Comparison of ENCODE assay signal across 8 mouse cellular contexts in the genomic region with DNA sequence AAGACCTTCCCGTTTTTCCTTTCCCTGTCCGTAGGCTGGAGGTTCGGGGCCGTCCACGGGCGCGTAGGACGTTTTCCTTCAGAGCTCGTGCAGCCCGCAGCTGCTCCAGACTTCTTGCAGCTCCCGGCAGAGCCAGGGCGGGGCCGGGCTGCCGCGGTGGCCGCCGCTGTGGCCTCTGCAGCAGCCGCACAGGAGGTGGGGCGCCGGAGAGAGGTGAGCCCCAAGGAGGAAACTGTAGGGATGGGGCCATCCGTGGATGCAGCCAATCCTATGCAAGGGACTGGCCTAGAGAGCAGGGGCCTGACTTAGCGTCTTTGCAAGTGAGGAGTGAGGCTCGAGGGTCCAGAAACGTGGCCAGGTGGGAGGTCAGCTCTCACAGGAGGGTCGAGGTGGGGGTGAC. TPM values are rescaled to one million over a fixed set of nuclear protein-coding genes. Genes with fewer than 3 reads are reported as not detected.
A peak's percentile ranks its signal among the peaks of the same experiment; 100 is the strongest.
DNase-seq lines count a peak whose midpoint lies in the region; ATAC-seq and TF ChIP-seq lines count a peak whose summit lies in the region.

No protein-coding gene starts in this region.

- no peak overlapping the region for H3K27ac ChIP-seq in heart, embryonic 13.5 days (replicated peaks)
- no peak overlapping the region for H3K27ac ChIP-seq in cortical plate, adult 2 months (ENCODE audit: insufficient read depth, low read length)
- H3K27ac ChIP-seq in hindbrain, embryonic 11.5 days (ENCODE audit: low read depth, low read length) = no peak overlapping the region
- H3K27ac ChIP-seq in liver, postnatal 0 days (ENCODE audit: low read depth) = no peak overlapping the region

- TF ChIP-seq CTCF in cortical plate, adult 2 months (IDR thresholded peaks at IDR 0.05; ENCODE audit: extremely low read depth, insufficient read depth, low read length) = no peak
- TF ChIP-seq CTCF in liver, postnatal 0 days (IDR thresholded peaks at IDR 0.05; ENCODE audit: low read depth) = no peak

- peak overlapping the region; percentile 86 for H3K4me2 ChIP-seq in heart, embryonic 13.5 days
- H3K4me2 ChIP-seq in hindbrain, embryonic 11.5 days (replicated peaks; ENCODE audit: low read depth, low read length) = peak overlapping the region; percentile 63
- H3K4me2 ChIP-seq in liver, postnatal 0 days (ENCODE audit: low read depth, low read length) = peak overlapping the region; percentile 71

- under 1% methylated on average over 25 of the region's 25 CpGs for WGBS in heart, embryonic 13.5 days
- WGBS in hindbrain, embryonic 11.5 days = under 1% methylated on average over 25 of the region's 25 CpGs
- 1% methylated on average over 25 of the region's 25 CpGs for WGBS in liver, postnatal 0 days (ENCODE audit: insufficient replicate concordance)

- DNase-seq in heart, adult 9 months (ENCODE audit: low spot score in 2 of 2) = no peak
- DNase-seq in hindbrain, embryonic 11.5 days (ENCODE audit: low spot score) = peak; percentile 41
- DNase-seq in liver, postnatal 0 days = peak; percentile 37
- peak; percentile 12 to 13 for DNase-seq in spleen, postnatal 36 days (ENCODE audit: low spot score in 2 of 2)
- no peak for DNase-seq in cerebellum, adult 9-10 months
- no peak for DNase-seq in right cerebral cortex, adult 2 months (ENCODE audit: low spot score in 2 of 2)

- H3K9me3 ChIP-seq in heart, embryonic 13.5 days = no peaks in the 10 kb centered on the region
- no peaks in the 10 kb centered on the region for H3K9me3 ChIP-seq in hindbrain, embryonic 11.5 days (ENCODE audit: control insufficient read depth, low read length)
- no peaks in the 10 kb centered on the region for H3K9me3 ChIP-seq in liver, postnatal 0 days (ENCODE audit: low read length)

- peaks cover 44% of the 10 kb centered on the region for H3K27me3 ChIP-seq in heart, embryonic 13.5 days (replicated peaks)
- H3K27me3 ChIP-seq in hindbrain, embryonic 11.5 days (ENCODE audit: control insufficient read depth, insufficient read depth, low read length) = peaks cover 20% of the 10 kb centered on the region
- H3K27me3 ChIP-seq in liver, postnatal 0 days (ENCODE audit: insufficient read depth, low read length) = peaks cover 23% of the 10 kb centered on the region

- peak overlapping the region; percentile 53 for H3K4me3 ChIP-seq in heart, embryonic 13.5 days
- 0 out of 2 replicates have a peak overlapping the region, but pooled peaks have one; percentile 6 for H3K4me3 ChIP-seq in cortical plate, adult 2 months (ENCODE audit: insufficient read depth, low read length)
- H3K4me3 ChIP-seq in hindbrain, embryonic 11.5 days (ENCODE audit: low read depth, low read length) = peak overlapping the region; percentile 23
- peak overlapping the region; percentile 41 for H3K4me3 ChIP-seq in liver, postnatal 0 days (ENCODE audit: low read depth, low read length)

- H3K36me3 ChIP-seq in heart, embryonic 13.5 days = no peaks in the 10 kb centered on the region
- no peaks in the 10 kb centered on the region for H3K36me3 ChIP-seq in hindbrain, embryonic 11.5 days (ENCODE audit: control insufficient read depth, insufficient read depth, low read length)
- no peaks in the 10 kb centered on the region for H3K36me3 ChIP-seq in liver, postnatal 0 days (replicated peaks; ENCODE audit: insufficient read depth, low read length)

- H3K9ac ChIP-seq in heart, embryonic 13.5 days = peak overlapping the region; percentile 75
- peak overlapping the region; percentile 50 for H3K9ac ChIP-seq in hindbrain, embryonic 11.5 days (ENCODE audit: low read depth, low read length)
- H3K9ac ChIP-seq in liver, postnatal 0 days (replicated peaks) = peak overlapping the region; percentile 46; the same call in 1 of the 2 replicates

- TF ChIP-seq EP300 in liver, postnatal 0 days (IDR thresholded peaks at IDR 0.05; ENCODE audit: low read depth) = no peak

- TF ChIP-seq POLR2A in cortical plate, adult 2 months (IDR thresholded peaks at IDR 0.05; ENCODE audit: extremely low read depth, insufficient read depth, low read length) = no peak

- peaks cover 13% of the 10 kb centered on the region for H3K4me1 ChIP-seq in heart, embryonic 13.5 days
- no peaks in the 10 kb centered on the region for H3K4me1 ChIP-seq in cortical plate, adult 2 months (ENCODE audit: control insufficient read depth, insufficient read depth, low read length)
- H3K4me1 ChIP-seq in hindbrain, embryonic 11.5 days (replicated peaks; ENCODE audit: control insufficient read depth, insufficient read depth, low read length) = 0 out of 2 replicates have a peak, but pooled peaks cover 3% of the 10 kb centered on the region
- H3K4me1 ChIP-seq in liver, postnatal 0 days (ENCODE audit: insufficient read depth) = peaks cover 10% of the 10 kb centered on the region

- no peak for ATAC-seq in heart, embryonic 13.5 days (ENCODE audit: extremely low read depth, insufficient number of reproducible peaks, low FRiP score, low TSS enrichment)
- ATAC-seq in hindbrain, embryonic 11.5 days (ENCODE audit: low FRiP score) = no peak
- peak; percentile 71 for ATAC-seq in liver, postnatal 0 days

RNA-seq across cellular contexts. Expression of a gene that starts 26.7 kb away (rescaled TPM):
- polyA plus RNA-seq in heart, embryonic 13.5 days (2015; fragmentation: Nextera tagmentation; extraction: Ambion mirVana) = 32.1 and 35.8 TPM in 2 replicates
- 21.0 and 21.3 TPM in 2 replicates for polyA plus RNA-seq in cortical plate, adult 2 months (2012; rRNA removed)
- 31.1 and 33.2 TPM in 2 replicates for polyA plus RNA-seq in hindbrain, embryonic 11.5 days (2014; fragmentation: Nextera tagmentation; extraction: Ambion mirVana)
- polyA plus RNA-seq in liver, postnatal 0 days (2015; fragmentation: Nextera tagmentation; extraction: Ambion mirVana) = 16.7 and 19.1 TPM in 2 replicates

RNA-seq across cellular contexts. Expression of a gene that starts 40.4 kb away (rescaled TPM):
- 0.03 and 0.05 TPM in 2 replicates for polyA plus RNA-seq in heart, embryonic 13.5 days (2015; fragmentation: Nextera tagmentation; extraction: Ambion mirVana)
- 0.25 and 0.31 TPM in 2 replicates for polyA plus RNA-seq in cortical plate, adult 2 months (2012; rRNA removed)
- 0.07 and 0.15 TPM in 2 replicates for polyA plus RNA-seq in hindbrain, embryonic 11.5 days (2014; fragmentation: Nextera tagmentation; extraction: Ambion mirVana)
- polyA plus RNA-seq in liver, postnatal 0 days (2015; fragmentation: Nextera tagmentation; extraction: Ambion mirVana) = 0.06 and 0.09 TPM in 2 replicates

RNA-seq across cellular contexts. Expression of a gene that starts 55.1 kb away (rescaled TPM):
- polyA plus RNA-seq in heart, embryonic 13.5 days (2015; fragmentation: Nextera tagmentation; extraction: Ambion mirVana) = 70.9 and 72.3 TPM in 2 replicates
- polyA plus RNA-seq in cortical plate, adult 2 months (2012; rRNA removed) = 79.6 and 80.2 TPM in 2 replicates
- 113 and 118 TPM in 2 replicates for polyA plus RNA-seq in hindbrain, embryonic 11.5 days (2014; fragmentation: Nextera tagmentation; extraction: Ambion mirVana)
- polyA plus RNA-seq in liver, postnatal 0 days (2015; fragmentation: Nextera tagmentation; extraction: Ambion mirVana) = 25.1 and 25.9 TPM in 2 replicates

Comparison
In these comparisons a context has a peak if more than half of its experiments do, and no peak if none do; other contexts are left out.
1. DNase-seq: peak in hindbrain, embryonic 11.5 days (single experiment), liver, postnatal 0 days (single experiment) and spleen, postnatal 36 days (2 of 2); none in heart, adult 9 months (0 of 2), cerebellum, adult 9-10 months (single experiment) and right cerebral cortex, adult 2 months (0 of 2).
2. Peak in every context shown above with its lines, with median percentiles within 50 percentile points of each other: H3K4me2 ChIP-seq, H3K4me3 ChIP-seq and H3K9ac ChIP-seq.